Mouse (Mus musculus) ovary, adult 18-20 months (tissue): ENCODE measurements around the gene Tdrd9.
"Not testable (repeated sequence)": the region's sequence is repeated elsewhere in the genome, so short reads cannot be mapped to it uniquely, and the experiment has no call there.

Experiments
- DNase-seq: peaks from one replicate; pipeline ENCODE4 v3.0.0; 2022; ENCODE audit warnings: low spot score, mixed read lengths

Gene Tdrd9

DNA sequence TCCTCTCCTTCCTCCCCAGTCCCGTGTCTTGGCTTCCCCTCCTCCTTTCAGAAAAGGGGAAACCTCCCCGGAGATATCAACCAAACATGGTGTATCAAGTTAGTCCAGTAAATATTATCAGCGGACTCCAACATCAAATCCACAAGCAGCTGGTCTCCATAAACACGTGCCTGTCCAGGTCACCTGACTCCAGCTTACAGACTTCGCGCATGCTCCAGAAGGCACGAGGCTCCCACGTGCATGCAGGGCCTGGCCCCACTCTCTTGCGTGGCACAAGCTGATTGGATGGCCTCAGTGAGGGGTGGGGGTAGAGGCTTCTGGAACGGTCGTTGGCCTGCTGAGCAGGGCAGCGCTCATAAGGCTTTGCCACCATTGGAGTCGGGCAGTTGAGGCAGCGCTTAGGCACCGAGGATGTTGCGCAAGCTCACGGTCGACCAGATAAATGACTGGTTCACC lies at the start of gene Tdrd9:
Gene Tdrd9 (plus strand): TSS at position 329 of the 456 bp plus-strand sequence.
- no peak for DNase-seq

DNA sequence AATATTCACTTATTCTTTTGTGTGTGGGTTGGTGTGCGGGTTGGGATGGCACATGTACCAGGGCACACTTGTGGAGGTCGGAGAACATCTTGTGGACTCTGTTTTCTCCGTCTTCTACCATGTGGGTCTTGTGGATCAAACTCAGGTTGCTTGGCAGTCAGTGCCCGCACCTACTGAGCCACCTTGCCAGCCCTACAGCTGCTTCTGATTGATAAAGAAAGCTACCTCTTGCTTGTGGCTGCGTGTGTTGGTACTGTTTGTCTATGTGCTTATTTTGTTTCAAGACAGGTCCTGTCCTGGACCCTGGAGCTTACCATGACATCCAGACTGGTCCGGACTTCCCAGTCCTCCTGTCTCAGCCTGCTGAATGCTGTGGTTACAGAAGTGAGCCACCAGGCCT lies 48.2 kb upstream of the Tdrd9 start:
- no peak for DNase-seq

DNA sequence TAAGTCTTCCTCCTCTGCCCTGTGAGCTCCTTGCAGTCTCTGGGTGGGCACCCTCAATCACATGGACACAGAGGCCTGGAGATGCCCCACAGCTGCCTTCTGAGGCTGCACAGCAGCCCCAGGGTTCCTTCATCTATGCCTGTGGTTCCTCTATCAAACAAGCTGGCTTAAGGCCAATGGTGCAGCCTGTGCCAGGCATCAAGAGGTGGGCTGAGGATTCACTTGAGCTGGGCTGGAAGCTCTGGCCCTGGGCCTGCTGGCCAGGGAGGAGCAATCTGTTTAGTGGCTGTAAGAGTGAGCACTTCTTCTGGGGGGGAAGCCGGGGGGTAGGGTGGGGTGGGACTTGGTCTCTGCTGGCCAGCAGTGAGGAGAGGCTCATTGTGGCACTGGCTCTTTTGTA lies 44.0 kb upstream of the Tdrd9 start:
- DNase-seq = no peak

DNA sequence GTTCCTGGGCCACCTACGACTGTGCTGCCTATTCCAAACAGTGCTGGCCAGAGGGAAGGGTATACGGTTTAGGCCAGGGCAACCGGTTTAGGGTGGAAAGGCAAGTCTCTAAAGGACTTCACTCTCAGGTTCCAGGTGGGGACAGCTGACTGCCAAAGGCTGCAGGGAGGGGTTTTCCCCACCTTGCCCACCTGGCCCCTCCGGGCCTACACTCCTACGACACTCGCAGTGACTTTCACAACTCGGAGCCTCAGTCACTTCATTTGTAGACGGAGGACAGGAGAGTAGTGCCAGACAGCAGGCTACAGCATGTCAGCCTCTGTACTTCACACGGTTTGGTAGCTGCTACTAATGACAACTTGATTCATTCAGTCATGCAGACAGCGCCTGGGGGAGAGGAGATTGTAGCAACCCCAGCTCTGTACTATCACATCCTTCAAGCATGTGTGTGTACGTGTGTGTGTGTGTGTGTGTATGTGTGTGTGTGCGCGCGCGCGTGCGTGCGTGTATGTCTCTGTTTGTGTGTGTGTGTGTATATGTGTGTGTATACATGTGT lies 42.9 kb upstream of the Tdrd9 start:
- no peak for DNase-seq

DNA sequence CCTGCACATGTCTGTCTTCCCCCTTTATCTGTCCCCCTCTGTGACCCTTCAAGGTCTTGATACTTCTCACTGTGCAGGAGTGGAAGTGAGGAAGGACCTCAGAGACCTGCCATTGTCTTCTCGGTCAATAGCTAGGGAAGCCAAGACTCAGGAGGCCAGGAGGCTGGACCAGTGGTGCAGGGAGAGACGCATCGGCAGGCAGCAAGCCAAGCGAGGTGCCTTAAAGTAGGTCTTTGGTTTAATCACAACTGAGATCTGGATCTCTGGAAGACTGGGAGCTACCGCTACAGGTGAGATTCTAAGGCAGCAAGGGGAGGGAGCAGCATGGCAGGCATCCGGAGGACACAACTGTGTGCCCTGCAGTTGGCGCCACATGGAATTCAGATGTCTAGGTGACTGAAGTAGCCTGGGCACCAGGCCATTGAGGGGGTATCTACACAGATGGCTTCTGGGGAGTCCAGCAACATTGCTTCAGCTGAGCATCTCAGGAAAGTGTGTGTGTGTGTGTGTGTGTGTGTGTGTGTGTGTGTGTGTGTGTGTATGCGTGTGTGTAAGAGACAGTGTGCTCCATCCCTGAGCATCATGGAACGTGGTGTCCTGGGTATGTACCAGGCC lies 39.8 kb upstream of the Tdrd9 start:
- no peak for DNase-seq

DNA sequence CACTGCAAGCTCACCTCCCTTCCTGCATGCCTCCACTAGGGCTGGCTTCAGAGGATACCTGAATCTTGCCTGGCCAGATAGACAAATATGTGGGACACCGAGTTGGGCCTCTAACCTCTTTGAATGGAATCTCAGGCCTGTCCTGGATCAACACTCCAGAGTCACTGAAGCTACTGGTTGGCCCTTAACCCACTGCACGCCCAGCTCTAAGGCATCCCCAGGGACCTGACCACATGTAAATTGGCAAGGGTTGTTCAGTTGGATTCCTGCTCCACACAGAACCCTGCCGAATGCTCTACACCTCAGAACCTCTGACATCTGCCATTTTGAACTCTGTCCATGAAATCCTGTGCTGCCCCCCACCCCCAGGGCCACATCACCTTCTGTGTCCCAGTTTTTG lies 38.8 kb upstream of the Tdrd9 start:
- DNase-seq = no peak

DNA sequence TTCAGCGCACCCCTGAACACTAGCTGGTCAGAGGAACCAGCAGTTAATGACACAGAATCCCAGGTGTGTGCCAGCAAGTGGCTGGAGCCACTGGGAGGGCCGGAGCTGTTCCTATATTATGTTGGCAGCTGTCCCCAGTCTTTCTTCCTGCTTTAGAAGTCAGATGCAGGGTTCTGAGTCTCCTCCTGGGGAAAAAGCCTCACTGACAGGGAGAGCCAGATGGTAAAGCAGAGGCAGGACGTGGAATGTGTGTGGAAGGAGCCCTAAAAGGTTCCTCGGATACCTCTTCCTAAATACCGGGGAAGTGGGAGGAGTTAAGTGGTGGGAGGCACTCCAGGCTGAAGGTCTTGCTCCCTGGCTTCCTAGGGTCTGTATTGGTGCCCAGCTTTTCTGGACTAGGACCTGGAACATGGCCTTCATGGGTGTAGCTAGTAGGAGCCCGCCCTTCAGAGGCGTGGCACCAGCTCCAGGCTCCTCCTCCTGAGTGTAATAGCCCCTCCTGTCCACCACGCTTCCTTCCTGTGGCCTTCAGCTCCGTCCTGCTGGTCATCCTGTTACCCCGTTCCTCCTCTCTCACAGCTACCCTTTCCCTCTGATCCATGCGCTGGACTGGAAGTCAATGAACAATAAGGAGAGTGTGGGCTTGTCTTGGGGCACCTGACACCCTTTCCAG lies 38.2 kb upstream of the Tdrd9 start:
- peak; percentile 51 for DNase-seq

DNA sequence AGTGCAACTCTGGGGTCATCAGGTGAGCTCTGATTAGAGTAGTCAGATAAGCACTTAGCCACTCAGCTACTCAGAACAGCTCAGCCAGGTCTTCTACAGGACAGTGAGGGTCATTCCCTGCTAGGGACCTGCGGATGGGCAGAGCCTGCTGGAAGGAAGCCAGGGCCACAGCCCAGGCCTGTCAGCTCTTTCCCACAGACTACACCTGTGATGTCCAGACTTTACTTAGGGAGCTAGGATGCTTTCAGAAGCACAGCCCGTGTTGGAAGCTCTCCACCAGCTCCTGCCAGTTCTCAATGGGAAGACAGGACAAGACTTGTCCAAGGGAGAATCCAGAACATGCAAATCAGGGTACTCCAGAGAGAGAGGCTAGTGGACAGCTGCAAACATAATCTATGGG lies 37.4 kb upstream of the Tdrd9 start:
- no peak for DNase-seq

DNA sequence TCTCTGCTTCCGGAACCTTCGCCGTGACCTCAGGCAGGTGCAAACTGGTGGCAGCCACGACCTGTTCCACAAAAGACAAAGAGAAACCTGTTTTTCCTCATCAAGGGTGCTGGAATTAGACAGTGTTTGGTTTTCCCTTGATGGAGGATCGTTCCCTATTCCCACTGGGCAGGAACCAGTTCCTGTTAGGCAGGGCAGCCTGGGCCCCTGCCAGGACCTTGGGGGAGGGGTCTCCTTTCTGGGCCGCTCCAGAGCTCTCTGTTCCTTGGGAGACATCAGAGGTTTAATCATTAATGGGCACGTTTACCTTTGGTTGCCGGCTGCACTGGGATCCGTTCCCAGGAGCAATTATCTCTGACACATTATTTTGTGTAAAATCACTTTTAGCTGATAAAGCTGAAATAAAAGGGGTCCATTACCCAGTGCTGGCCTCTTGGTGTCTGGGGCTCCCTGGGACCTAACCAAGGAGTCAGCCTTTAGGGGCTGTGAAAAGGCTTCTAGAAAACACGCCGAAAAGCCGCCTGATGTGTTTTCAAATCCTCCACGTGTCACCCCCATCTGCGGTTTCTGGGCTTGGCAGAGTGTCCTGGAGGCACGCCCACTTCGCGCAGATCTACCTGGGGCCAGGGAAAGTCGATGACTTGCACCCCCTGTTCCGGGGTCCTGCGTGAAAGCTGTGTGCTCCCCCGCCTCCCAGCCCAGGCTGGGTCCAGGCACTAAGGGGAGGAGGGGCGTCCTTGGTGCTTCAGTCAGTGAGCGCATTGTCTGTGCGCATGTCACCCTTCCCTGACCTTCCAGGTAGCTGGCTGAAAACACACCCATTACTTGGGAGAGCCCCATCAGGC lies 34.4 kb upstream of the Tdrd9 start:
- peak; percentile 62 for DNase-seq

DNA sequence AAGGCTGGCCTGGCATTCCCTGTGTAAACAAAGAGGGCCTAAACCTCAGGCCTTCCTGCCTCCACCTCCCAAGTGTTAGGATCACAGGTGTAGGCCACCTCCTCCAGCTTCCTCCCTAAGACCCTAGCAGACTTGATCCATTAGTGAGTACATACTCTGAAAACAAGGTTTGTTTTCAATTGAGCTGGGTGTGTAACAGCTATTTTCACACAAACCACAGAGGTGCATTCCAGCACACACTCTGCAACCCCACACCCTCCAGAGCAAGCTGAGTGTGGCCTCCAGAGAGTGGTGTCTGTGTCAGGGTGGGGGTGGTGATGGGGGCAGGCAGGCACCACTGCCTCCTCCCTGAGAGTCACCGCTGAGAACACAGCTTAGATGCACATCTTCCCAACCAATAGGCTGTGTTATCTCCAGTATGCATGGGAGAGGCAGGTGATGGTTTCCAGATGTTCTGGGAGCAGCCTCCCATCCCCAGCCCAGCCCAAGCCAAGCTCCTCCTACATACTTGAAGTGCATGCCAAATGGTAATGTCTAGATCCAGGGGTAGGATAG lies 32.7 kb upstream of the Tdrd9 start:
- DNase-seq = no peak

DNA sequence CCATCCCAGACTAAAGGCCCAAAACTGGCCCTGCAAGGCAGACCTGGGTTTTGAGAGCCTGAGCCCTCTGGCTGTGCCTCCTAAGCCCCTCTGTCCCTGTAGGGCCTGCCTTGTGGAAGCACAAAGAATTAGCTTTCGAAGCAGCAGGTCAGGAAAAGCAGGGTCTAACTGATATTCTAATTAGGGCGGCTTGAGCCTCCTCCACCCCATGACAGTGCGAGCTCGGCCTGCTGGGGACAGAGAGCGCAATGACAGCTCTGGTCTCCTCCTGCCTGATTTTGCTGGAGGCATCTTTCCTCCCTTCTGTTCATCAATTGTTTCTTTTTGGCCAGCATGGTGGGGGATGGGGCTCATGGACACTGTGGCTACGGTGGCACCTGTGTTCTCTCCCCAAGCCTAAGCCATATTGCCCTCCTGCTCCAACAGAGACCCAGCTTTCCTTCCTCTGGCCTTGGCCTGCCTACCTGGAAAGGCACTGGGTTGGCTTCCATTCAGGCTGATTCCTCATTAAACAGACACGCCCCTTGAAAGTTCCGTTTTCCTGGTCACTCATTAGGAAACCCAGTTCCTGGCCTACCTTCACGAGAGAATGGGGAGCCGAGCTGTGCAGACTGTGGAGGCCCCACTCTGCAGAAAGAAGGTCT lies 27.8 kb upstream of the Tdrd9 start:
- no peak for DNase-seq

DNA sequence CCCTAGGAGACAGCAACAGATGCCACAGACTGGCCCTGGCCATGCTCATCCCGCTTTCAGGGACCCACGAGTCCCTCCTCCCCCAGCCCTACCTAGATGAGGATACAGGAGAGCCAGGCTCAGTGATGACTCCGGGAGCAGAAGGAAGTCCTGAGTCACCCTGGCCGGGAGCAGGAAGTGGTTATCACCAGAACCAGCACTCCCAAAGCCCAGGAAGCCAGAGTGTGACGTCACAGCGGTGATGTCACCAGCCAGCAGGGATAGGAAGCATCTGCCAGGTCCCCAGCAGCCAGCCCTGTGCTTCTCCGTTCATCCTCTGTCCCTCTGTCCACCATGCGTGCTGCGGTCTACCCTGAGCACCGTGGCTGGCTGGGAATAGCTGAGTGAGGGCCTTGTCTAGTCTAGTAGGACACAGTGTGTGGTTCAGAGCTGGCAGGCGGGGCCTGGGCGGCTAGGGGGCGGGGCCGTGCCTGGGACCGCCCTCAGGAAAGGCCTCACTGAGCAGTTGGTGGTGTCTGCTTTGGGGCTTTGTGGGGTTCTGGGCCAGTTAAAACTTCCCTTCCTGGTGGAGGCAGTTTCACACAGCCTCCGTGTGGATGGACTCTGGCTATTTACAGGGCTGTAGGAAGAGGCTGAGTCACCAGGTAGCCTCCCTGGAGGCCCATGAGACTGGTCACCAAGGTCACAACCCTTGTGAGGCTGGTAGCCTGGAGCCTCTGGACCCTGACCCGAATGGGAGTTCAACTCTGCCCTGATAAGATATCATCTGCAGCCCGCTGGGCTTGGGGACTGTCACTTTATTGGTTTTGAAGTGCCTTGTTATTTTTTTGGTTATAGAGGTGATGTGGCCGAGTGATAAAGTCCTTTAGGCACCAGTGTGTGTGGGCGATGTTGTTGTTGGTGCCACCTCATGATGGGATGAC lies 27.0 kb upstream of the Tdrd9 start:
- DNase-seq = not testable (repeated sequence)

DNA sequence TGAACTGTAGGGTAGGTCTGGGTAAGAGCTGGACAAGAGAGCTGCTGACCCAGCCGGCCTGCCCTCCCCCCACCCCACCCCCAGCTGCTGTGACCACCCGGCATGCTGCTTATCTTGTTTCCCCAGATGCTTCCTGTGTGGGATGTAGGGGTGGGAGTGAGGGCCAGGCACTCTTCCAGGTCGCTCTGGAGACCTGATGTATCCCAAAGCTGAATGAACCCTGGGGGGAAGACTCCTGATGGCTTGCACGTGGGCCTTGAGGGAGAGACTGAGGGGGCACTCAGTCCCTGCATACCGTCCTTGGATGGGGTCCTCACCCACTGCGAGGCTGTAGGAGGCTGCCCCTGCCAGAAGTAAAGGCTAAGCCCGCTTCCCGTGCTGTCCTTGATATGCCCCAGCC lies 26.2 kb upstream of the Tdrd9 start:
- peak; percentile 61 for DNase-seq

DNA sequence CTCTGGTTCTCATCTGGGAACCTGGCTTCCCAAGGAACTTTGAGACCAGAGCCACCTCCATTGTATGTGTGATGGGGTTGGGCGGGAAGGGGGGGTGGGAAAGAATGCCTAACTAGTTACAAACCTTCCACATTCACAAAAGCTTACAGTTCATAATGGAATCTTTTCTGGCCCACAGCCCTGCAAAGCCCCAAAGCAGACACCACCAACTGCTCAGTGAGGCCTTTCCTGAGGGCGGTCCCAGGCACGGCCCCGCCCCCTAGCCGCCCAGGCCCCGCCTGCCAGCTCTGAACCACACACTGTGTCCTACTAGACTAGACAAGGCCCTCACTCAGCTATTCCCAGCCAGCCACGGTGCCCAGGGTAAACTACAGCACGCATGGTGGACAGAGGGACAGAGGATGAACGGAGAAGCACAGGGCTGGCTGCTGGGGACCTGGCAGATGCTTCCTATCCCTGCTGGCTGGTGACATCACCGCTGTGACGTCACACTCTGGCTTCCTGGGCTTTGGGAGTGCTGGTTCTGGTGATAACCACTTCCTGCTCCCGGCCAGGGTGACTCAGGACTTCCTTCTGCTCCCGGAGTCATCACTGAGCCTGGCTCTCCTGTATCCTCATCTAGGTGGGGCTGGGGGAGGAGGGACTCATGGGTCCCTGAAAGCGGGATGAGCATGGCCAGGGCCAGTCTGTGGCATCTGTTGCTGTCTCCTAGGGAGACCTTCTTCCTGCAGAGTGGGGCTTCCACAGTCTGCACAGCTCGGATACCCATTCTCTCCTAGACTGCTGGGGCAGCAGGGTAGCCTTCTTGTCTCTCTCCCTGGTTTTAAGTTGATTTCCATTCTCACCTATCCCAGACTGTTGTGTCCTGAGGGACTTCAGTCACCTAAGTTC lies 25.3 kb upstream of the Tdrd9 start:
- not testable (repeated sequence) for DNase-seq

DNA sequence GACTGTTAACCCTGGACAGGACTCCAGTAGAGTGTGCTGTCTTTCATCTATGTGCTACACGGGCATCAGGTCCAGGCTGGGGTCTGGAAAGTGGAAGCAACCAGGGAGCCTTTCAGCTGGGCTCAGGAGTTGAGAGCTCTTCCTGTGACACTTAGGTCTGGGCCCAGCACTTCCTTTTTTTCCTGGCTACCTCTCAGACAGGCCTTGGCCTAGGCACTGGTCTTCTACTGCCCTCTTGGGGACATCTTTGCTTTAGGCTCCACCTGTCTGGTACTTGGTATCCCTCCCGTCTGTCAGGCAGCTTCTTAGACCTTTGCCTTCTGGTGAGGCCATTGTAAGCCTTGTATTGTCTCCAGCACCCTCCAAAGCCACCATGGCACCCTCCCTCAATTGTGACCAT lies 24.6 kb upstream of the Tdrd9 start:
- DNase-seq = peak; percentile 38

DNA sequence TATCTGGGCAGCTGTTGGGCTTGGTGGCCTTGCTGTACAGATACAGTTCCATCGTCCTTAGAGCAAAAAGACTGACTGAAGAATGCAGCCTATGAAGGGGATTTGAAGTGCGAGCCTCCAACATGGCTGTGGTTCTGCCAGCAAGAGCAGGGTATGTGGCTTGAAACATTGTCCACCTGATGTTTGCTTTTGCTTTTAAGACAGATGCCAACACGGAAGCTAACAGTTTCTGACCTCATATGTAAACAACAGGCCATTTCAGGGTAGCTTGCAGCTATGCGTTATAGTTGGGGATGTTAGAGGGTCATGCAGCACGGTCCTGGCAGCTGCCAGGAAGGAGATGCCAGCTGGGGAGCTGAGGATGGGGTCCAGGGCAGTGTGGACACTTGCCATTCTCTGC lies 20.9 kb upstream of the Tdrd9 start:
- no peak for DNase-seq

DNA sequence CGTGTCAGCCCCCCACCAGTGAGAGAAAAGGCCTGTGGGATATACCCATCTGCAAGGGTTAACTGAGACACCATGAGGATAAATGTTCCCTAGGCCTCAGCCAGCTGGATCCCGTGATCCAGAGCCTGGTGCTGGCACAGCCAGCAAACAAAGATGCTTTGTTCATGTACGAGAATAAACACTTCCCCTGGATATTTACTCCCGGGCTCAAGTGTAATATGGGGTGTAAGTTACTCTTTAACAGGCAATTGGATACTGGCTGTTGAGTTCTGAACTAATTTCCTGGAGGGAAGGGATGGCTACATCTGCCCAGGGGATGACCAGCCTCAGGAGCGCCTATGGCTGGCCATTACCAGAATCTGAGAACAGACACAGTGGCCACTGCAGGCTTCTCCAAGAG lies 19.7 kb upstream of the Tdrd9 start:
- no peak for DNase-seq

DNA sequence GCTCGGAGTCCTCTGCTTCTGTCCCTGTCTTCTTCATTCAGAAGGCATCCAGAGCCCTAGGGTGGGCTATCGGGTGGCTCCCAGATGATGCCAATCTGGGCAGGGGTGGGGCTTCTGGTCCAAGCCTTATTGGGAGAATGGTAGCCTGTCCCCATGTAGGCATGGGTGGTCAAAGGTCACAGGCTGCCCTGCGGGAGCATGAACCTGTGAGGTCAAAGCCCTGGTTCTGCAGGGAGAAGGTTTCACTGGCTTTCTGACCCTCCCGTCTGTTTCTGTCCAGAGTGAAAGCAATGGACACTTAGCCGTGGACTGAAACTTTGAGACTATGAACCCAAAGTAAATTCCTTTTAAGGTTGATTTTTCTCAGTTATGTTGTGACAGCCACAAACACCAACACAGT lies 15.2 kb upstream of the Tdrd9 start:
- DNase-seq = no peak

DNA sequence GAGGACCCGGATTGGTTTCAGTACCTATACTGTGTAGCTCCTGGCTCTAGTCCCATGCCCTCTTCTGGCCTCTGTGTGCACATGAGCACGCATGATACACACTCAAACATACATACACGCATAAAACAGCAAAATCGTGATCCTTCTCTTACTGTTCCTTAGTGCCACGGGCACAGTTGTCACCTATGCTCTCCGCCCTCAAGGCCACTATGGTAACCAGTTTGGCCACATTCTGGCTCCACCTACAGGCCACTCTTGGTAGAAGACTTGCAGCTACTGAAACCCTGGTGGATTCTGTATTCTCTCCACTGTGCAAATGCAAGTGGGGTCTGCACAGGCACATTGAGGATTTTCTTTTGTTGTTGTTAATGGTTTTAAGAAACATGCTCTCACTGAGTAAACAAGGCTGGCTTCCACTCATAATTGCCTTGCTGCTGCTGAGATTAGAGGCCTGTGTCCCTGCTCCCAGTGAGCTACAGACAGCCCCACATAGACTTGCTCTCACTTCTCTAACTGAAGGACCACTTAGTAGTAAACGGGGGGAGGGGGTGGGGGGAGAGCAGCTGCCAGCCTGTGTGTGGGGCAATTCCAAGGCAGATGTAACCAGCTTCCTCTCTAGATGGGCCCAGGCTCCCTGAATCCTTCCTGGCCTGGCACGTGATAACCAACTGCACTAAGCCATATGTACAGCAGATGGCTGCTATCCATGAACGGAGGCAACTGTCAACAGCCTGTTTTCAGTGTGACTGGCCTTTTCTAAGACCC lies 13.1 kb upstream of the Tdrd9 start:
- no peak for DNase-seq
